Mouse (Mus musculus) midbrain, embryonic 15.5 days (tissue): ENCODE data around the gene Parg. TPM values are rescaled to one million over a fixed set of nuclear protein-coding genes. Genes with fewer than 3 reads are reported as not detected.
"Not testable (repeated sequence)": the region's sequence is repeated elsewhere in the genome, so short reads cannot be mapped to it uniquely, and the experiment has no call there.

Source experiments
- ATAC-seq: fragments of 200-750 bp; cut with Nextera tagmentation; replicated peaks from 2 replicates; pipeline ENCODE4 v1.8.0; 2017; ENCODE audit warnings: moderate TSS enrichment
- H3K27ac ChIP-seq: fragments of 300-500 bp; sonication (generic); 2 replicates; pipeline ENCODE4 v1.5.1; 2015; ENCODE audit warnings: mild to moderate bottlenecking, inconsistent platforms
- H3K27me3 ChIP-seq: fragments of 300-500 bp; sonication (generic); replicated peaks from 2 replicates; pipeline ENCODE4 v1.6.1; 2015; ENCODE audit warnings: inconsistent platforms
- H3K36me3 ChIP-seq: fragments of 300-500 bp; sonication (generic); replicated peaks from 2 replicates; pipeline ENCODE4 v1.6.1; 2015; ENCODE audit warnings: inconsistent platforms
- H3K4me1 ChIP-seq: fragments of 300-500 bp; sonication (generic); 2 replicates; pipeline ENCODE4 v1.6.1; 2015; ENCODE audit warnings: inconsistent platforms
- H3K4me2 ChIP-seq: fragments of 300-500 bp; sonication (generic); 2 replicates; pipeline ENCODE4 v1.6.1; 2015; ENCODE audit warnings: inconsistent platforms, mild to moderate bottlenecking, moderate library complexity
- H3K4me3 ChIP-seq: fragments of 300-500 bp; sonication (generic); 2 replicates; pipeline ENCODE4 v1.5.1; 2015; ENCODE audit warnings: mild to moderate bottlenecking, inconsistent platforms
- H3K9ac ChIP-seq: fragments of 300-500 bp; sonication (generic); 2 replicates; pipeline ENCODE4 v1.6.1; 2015; ENCODE audit warnings: mild to moderate bottlenecking, inconsistent platforms
- H3K9me3 ChIP-seq: fragments of 300-500 bp; sonication (generic); 2 replicates; pipeline ENCODE4 v1.6.1; 2016; ENCODE audit warnings: inconsistent platforms
- WGBS: fragments of 180-500 bp; shearing (Covaris S2); methylation state at CpG from one replicate; pipeline ENCODE4 v1.1.7; 2015; ENCODE audit warnings: mixed read lengths; 5-methylcytosine and 5-hydroxymethylcytosine counted together
- polyA plus RNA-seq: library from polyadenylated mRNA; unstranded; fragments of >200 nt; fragmentation: Nextera tagmentation; extraction: Ambion mirVana; gene quantifications from 2 replicates; pipeline ENCODE4 v1.2.1, GENCODE M21; 2015

Gene Parg
- polyA plus RNA-seq, 1 experiment from 2014 or later = 35.8 TPM

GRCm38 (mm10) chr14:32164173-32165051 lies 37.3 kb upstream of the Parg start:
- peaks cover 36% of the 10 kb centered on the region for H3K4me1 ChIP-seq
- H3K4me3 ChIP-seq = no peak overlapping the region
- H3K9me3 ChIP-seq = no peaks in the 10 kb centered on the region
- no peak overlapping the region for H3K9ac ChIP-seq
- no peak for ATAC-seq
- 89% methylated on average over 8 of the region's 8 CpGs for WGBS
- no peaks in the 10 kb centered on the region for H3K36me3 ChIP-seq
- H3K4me2 ChIP-seq = no peak overlapping the region
- H3K27ac ChIP-seq = no peak overlapping the region
- no peaks in the 10 kb centered on the region for H3K27me3 ChIP-seq

- Histone ChIP-seq H3K9me3 (no peaks in the 10 kb centered on the region), H3K9ac (peak overlapping the region; percentile 51), H3K27ac (0 out of 2 replicates have a peak overlapping the region, but pooled peaks have one; percentile 27), H3K4me3 (peak overlapping the region; percentile 43), H3K4me2 (peak overlapping the region; percentile 98), H3K36me3 (no peaks in the 10 kb centered on the region), H3K4me1 (peaks cover 32% of the 10 kb centered on the region), H3K27me3 (no peaks in the 10 kb centered on the region)
- ATAC-seq = peak; percentile 56; the same call in 1 of the 2 replicates
- WGBS = under 1% methylated on average over 42 of the region's 42 CpGs
These were observed 36.3 kb upstream of the Parg start for GRCm38 (mm10) chr14:32165278-32166061.

GRCm38 (mm10) chr14:32166062-32166441 lies 35.7 kb upstream of the Parg start:
- Histone ChIP-seq H3K9ac (no peak overlapping the region), H3K36me3 (no peaks in the 10 kb centered on the region), H3K27me3 (no peaks in the 10 kb centered on the region), H3K27ac (no peak overlapping the region), H3K4me1 (peaks cover 27% of the 10 kb centered on the region), H3K4me2 (peak overlapping the region; percentile 98), H3K9me3 (no peaks in the 10 kb centered on the region), H3K4me3 (no peak overlapping the region)
- WGBS = 81% methylated on average over 2 of the region's 2 CpGs
- no peak for ATAC-seq

GRCm38 (mm10) chr14:32166840-32167239 lies 34.9 kb upstream of the Parg start:
- H3K9ac ChIP-seq = no peak overlapping the region
- no peak overlapping the region for H3K4me3 ChIP-seq
- no peaks in the 10 kb centered on the region for H3K36me3 ChIP-seq
- peaks cover 19% of the 10 kb centered on the region for H3K4me1 ChIP-seq
- 95% methylated on average over 1 of the region's 1 CpGs for WGBS
- no peak overlapping the region for H3K4me2 ChIP-seq
- no peaks in the 10 kb centered on the region for H3K27me3 ChIP-seq
- H3K27ac ChIP-seq = no peak overlapping the region
- no peaks in the 10 kb centered on the region for H3K9me3 ChIP-seq
- ATAC-seq = no peak

- H3K4me2 ChIP-seq = no peak overlapping the region
- H3K27me3 ChIP-seq = no peaks in the 10 kb centered on the region
- H3K9me3 ChIP-seq = no peaks in the 10 kb centered on the region
- ATAC-seq = no peak
- no peak overlapping the region for H3K27ac ChIP-seq
- H3K36me3 ChIP-seq = no peaks in the 10 kb centered on the region
- 91% methylated on average over 5 of the region's 5 CpGs for WGBS
- no peak overlapping the region for H3K4me3 ChIP-seq
- H3K4me1 ChIP-seq = peaks cover 14% of the 10 kb centered on the region
- H3K9ac ChIP-seq = no peak overlapping the region
These were observed 34.4 kb upstream of the Parg start for GRCm38 (mm10) chr14:32167326-32167725.

- no peaks in the 10 kb centered on the region for H3K9me3 ChIP-seq
- 70% methylated on average over 3 of the region's 3 CpGs for WGBS
- ATAC-seq = no peak
- no peak overlapping the region for H3K9ac ChIP-seq
- H3K4me2 ChIP-seq = no peak overlapping the region
- no peak overlapping the region for H3K27ac ChIP-seq
- H3K36me3 ChIP-seq = peaks cover 5% of the 10 kb centered on the region; the same call in 1 of the 2 replicates
- H3K4me3 ChIP-seq = no peak overlapping the region
- H3K4me1 ChIP-seq = peaks cover 12% of the 10 kb centered on the region
- no peaks in the 10 kb centered on the region for H3K27me3 ChIP-seq
These were observed 33.0 kb upstream of the Parg start for GRCm38 (mm10) chr14:32168653-32169231.

GRCm38 (mm10) chr14:32170137-32170536 lies 31.6 kb upstream of the Parg start:
- no peaks in the 10 kb centered on the region for H3K27me3 ChIP-seq
- peaks cover 14% of the 10 kb centered on the region; the same call in 1 of the 2 replicates for H3K36me3 ChIP-seq
- H3K9ac ChIP-seq = no peak overlapping the region
- 90% methylated on average over 4 of the region's 4 CpGs for WGBS
- ATAC-seq = no peak
- no peaks in the 10 kb centered on the region for H3K9me3 ChIP-seq
- no peak overlapping the region for H3K27ac ChIP-seq
- no peak overlapping the region for H3K4me3 ChIP-seq
- H3K4me1 ChIP-seq = peaks cover 10% of the 10 kb centered on the region
- no peak overlapping the region for H3K4me2 ChIP-seq

- Histone ChIP-seq H3K9ac (no peak overlapping the region), H3K4me3 (no peak overlapping the region), H3K27me3 (no peaks in the 10 kb centered on the region), H3K4me2 (no peak overlapping the region), H3K9me3 (no peaks in the 10 kb centered on the region), H3K27ac (no peak overlapping the region), H3K4me1 (no peaks in the 10 kb centered on the region), H3K36me3 (peaks cover 24% of the 10 kb centered on the region)
- WGBS = 92% methylated on average over 2 of the region's 2 CpGs
- no peak for ATAC-seq
These were observed 26.4 kb upstream of the Parg start for GRCm38 (mm10) chr14:32175310-32175709.

- not testable (repeated sequence) for H3K27ac ChIP-seq, H3K27me3 ChIP-seq, H3K9ac ChIP-seq, ATAC-seq, H3K4me1 ChIP-seq, H3K4me3 ChIP-seq, H3K4me2 ChIP-seq, H3K9me3 ChIP-seq
- 91% methylated on average over 5 of the region's 5 CpGs for WGBS
- H3K36me3 ChIP-seq = peaks cover 30% of the 10 kb centered on the region
These were observed 25.2 kb upstream of the Parg start for GRCm38 (mm10) chr14:32176590-32176989.

- no peak for ATAC-seq
- Histone ChIP-seq H3K4me3 (no peak overlapping the region), H3K9ac (no peak overlapping the region), H3K27ac (no peak overlapping the region), H3K9me3 (no peaks in the 10 kb centered on the region), H3K36me3 (peaks cover 35% of the 10 kb centered on the region), H3K4me1 (no peaks in the 10 kb centered on the region), H3K27me3 (no peaks in the 10 kb centered on the region), H3K4me2 (no peak overlapping the region)
- 94% methylated on average over 10 of the region's 10 CpGs for WGBS
These were observed 22.2 kb upstream of the Parg start for GRCm38 (mm10) chr14:32179393-32180195.

GRCm38 (mm10) chr14:32180861-32181260 lies 20.9 kb upstream of the Parg start:
- Histone ChIP-seq H3K4me2 (no peak overlapping the region), H3K27ac (no peak overlapping the region), H3K4me3 (no peak overlapping the region), H3K9me3 (no peaks in the 10 kb centered on the region), H3K4me1 (no peaks in the 10 kb centered on the region), H3K9ac (no peak overlapping the region), H3K36me3 (peaks cover 36% of the 10 kb centered on the region), H3K27me3 (no peaks in the 10 kb centered on the region)
- WGBS = 91% methylated on average over 6 of the region's 6 CpGs
- no peak for ATAC-seq
